Mouse (Mus musculus) MEL (cell line): Measurements from ENCODE around the gene Tmie. TPM values are rescaled to one million over a fixed set of nuclear protein-coding genes. Genes with fewer than 3 reads are reported as not detected.

ENCODE experiments used
- DNase-seq: peaks from one replicate; pipeline ENCODE4 v3.0.0; 2011; ENCODE audit warnings: low read depth, low spot score
- H3K27ac ChIP-seq: 2 replicates; pipeline ENCODE4 v1.5.1; 2012; ENCODE audit warnings: low read depth, mild to moderate bottlenecking, control low read depth, low read length, moderate library complexity; ENCODE audit not compliant: control insufficient read depth
- H3K27me3 ChIP-seq, 2 experiments: fragments of 150-350 bp in 1 of 2; sonication (generic) in 1 of 2; 2 replicates each; pipeline ENCODE4 v1.6.1; 2012; ENCODE audit warnings: low read length in 2 of 2, mild to moderate bottlenecking in 2 of 2, improper control_type of control experiment in 1 of 2, moderate library complexity in 1 of 2; ENCODE audit not compliant: insufficient read depth in 2 of 2, control insufficient read depth in 1 of 2
- H3K36me3 ChIP-seq, 2 experiments: 2 replicates each; pipeline ENCODE4 v1.6.1; 2012 to 2014; ENCODE audit warnings: low read length in 2 of 2, improper control_type of control experiment in 1 of 2, inconsistent platforms in 1 of 2, mild to moderate bottlenecking in 1 of 2; ENCODE audit not compliant: insufficient read depth in 2 of 2, control insufficient read depth in 1 of 2
- H3K4me1 ChIP-seq, 2 experiments: fragments of 150-350 bp in 1 of 2; sonication (generic) in 1 of 2; 2 replicates each; pipeline ENCODE4 v1.6.1; 2012; ENCODE audit warnings: low read length in 2 of 2, improper control_type of control experiment in 1 of 2, mild to moderate bottlenecking in 1 of 2; ENCODE audit not compliant: insufficient read depth in 2 of 2, control insufficient read depth in 1 of 2
- H3K4me3 ChIP-seq, 2 experiments: fragments of 150-350 bp in 1 of 2; sonication (generic) in 1 of 2; 2 replicates each; pipeline ENCODE4 v1.5.1; 2012; ENCODE audit warnings: low read depth in 2 of 2, low read length in 2 of 2, mild to moderate bottlenecking in 2 of 2, moderate library complexity in 2 of 2, control low read depth in 1 of 2, improper control_type of control experiment in 1 of 2; ENCODE audit not compliant: control insufficient read depth in 1 of 2, insufficient read depth in 1 of 2
- H3K79me2 ChIP-seq: 2 replicates; pipeline ENCODE4 v1.6.1; 2012; ENCODE audit warnings: mild to moderate bottlenecking, low read length, moderate library complexity; ENCODE audit not compliant: control insufficient read depth, poor library complexity, insufficient read depth
- H3K9ac ChIP-seq: 2 replicates; pipeline ENCODE4 v1.6.1; 2012; ENCODE audit warnings: low read depth, mild to moderate bottlenecking, control low read depth, low read length, moderate library complexity; ENCODE audit not compliant: control insufficient read depth, poor library complexity, severe bottlenecking
- H3K9me3 ChIP-seq: fragments of 150-350 bp; sonication (generic); replicated peaks from 2 replicates; pipeline ENCODE4 v1.6.1; 2012; ENCODE audit warnings: mild to moderate bottlenecking, low read length, improper control_type of control experiment, moderate library complexity; ENCODE audit not compliant: insufficient read depth
- CHD1 ChIP-seq: IDR thresholded peaks from 2 replicates; pipeline ENCODE4 v1.6.1; 2012; ENCODE audit warnings: low read depth, mild to moderate bottlenecking, inconsistent platforms, low read length, improper control_type of control experiment
- CTCF ChIP-seq, 3 experiments: IDR thresholded peaks in 2 of 3; conservative IDR thresholded peaks in 1 of 3; 2 replicates each; pipeline ENCODE4 v1.5.1; 2011 to 2012; ENCODE audit warnings: low read length in 3 of 3, low read depth in 2 of 3, mild to moderate bottlenecking in 2 of 3, improper control_type of control experiment in 1 of 3, inconsistent platforms in 1 of 3, mixed read lengths in 1 of 3, moderate library complexity in 1 of 3; ENCODE audit not compliant: control insufficient read depth in 1 of 3, insufficient read depth in 1 of 3, poor library complexity in 1 of 3, severe bottlenecking in 1 of 3
- E2F4 ChIP-seq: IDR thresholded peaks from 2 replicates; pipeline ENCODE4 v1.6.1; 2011; ENCODE audit warnings: low read depth, low read length, improper control_type of control experiment, borderline replicate concordance
- EP300 ChIP-seq, 2 experiments: IDR thresholded peaks; 2 replicates each; pipeline ENCODE4 v1.6.1; 2011; ENCODE audit warnings: improper control_type of control experiment in 2 of 2, low read length in 2 of 2, low read depth in 1 of 2, mild to moderate bottlenecking in 1 of 2
- GABPA ChIP-seq: IDR thresholded peaks from 2 replicates; pipeline ENCODE4 v1.6.1; 2012; ENCODE audit warnings: low read depth, mild to moderate bottlenecking, inconsistent platforms, low read length, improper control_type of control experiment, moderate library complexity
- GATA1 ChIP-seq: IDR thresholded peaks from 2 replicates; pipeline ENCODE4 v1.6.1; 2011; ENCODE audit warnings: low read depth, low read length, improper control_type of control experiment
- JUND ChIP-seq: IDR thresholded peaks from 2 replicates; pipeline ENCODE4 v1.6.1; 2011; ENCODE audit warnings: low read depth, mild to moderate bottlenecking, improper control_type of control experiment, low read length
- KAT2A ChIP-seq: conservative IDR thresholded peaks from 2 replicates; pipeline ENCODE4 v1.6.1; 2012; ENCODE audit warnings: low read depth, low read length, improper control_type of control experiment, inconsistent platforms
- MAFK ChIP-seq: IDR thresholded peaks from 2 replicates; pipeline ENCODE4 v1.6.1; 2011; ENCODE audit warnings: low read depth, mild to moderate bottlenecking, low read length, improper control_type of control experiment, borderline replicate concordance
- MEF2A ChIP-seq: IDR thresholded peaks from 2 replicates; pipeline ENCODE4 v1.6.1; 2014; ENCODE audit warnings: low read depth, mild to moderate bottlenecking, inconsistent platforms, low read length, improper control_type of control experiment; ENCODE audit not compliant: poor library complexity, insufficient replicate concordance, severe bottlenecking; ENCODE audit errors: extremely low read depth
- MXI1 ChIP-seq: IDR thresholded peaks from 2 replicates; pipeline ENCODE4 v1.6.1; 2011; ENCODE audit warnings: mild to moderate bottlenecking, low read depth, low read length, improper control_type of control experiment
- MYB ChIP-seq: IDR thresholded peaks from 2 replicates; pipeline ENCODE4 v1.6.1; 2011; ENCODE audit warnings: mild to moderate bottlenecking, low read depth, low read length, improper control_type of control experiment
- MYC ChIP-seq: IDR thresholded peaks from 2 replicates; pipeline ENCODE4 v1.6.1; 2011; ENCODE audit warnings: low read depth, mild to moderate bottlenecking, low read length, improper control_type of control experiment, moderate library complexity
- NELFE ChIP-seq: IDR thresholded peaks from 2 replicates; pipeline ENCODE4 v1.6.1; 2011; ENCODE audit warnings: low read depth, low read length, improper control_type of control experiment
- POLR2AphosphoS2 ChIP-seq: IDR thresholded peaks from 2 replicates; pipeline ENCODE4 v1.6.1; 2011; ENCODE audit warnings: low read length, improper control_type of control experiment
- POLR2AphosphoS5 ChIP-seq: IDR thresholded peaks from 2 replicates; pipeline ENCODE4 v1.6.1; 2012; ENCODE audit warnings: low read depth, borderline replicate concordance, mild to moderate bottlenecking, inconsistent platforms, low read length, moderate library complexity, mixed read lengths
- RAD21 ChIP-seq: IDR thresholded peaks from 2 replicates; pipeline ENCODE4 v1.6.1; 2011; ENCODE audit warnings: mild to moderate bottlenecking, low read depth, low read length, improper control_type of control experiment
- SIN3A ChIP-seq: IDR thresholded peaks from 2 replicates; pipeline ENCODE4 v1.6.1; 2012; ENCODE audit warnings: low read length, improper control_type of control experiment, inconsistent platforms
- SMC3 ChIP-seq: IDR thresholded peaks from 2 replicates; pipeline ENCODE4 v1.6.1; 2011; ENCODE audit warnings: low read depth, low read length, improper control_type of control experiment
- USF1 ChIP-seq: IDR thresholded peaks from 2 replicates; pipeline ENCODE4 v1.6.1; 2014; ENCODE audit warnings: low read depth, mild to moderate bottlenecking, inconsistent platforms, low read length, improper control_type of control experiment, moderate library complexity
- USF2 ChIP-seq, 2 experiments: IDR thresholded peaks; 2 replicates each; pipeline ENCODE4 v1.6.1; 2011 to 2012; ENCODE audit warnings: improper control_type of control experiment in 2 of 2, low read length in 2 of 2, borderline replicate concordance in 1 of 2, inconsistent platforms in 1 of 2, low read depth in 1 of 2, mild to moderate bottlenecking in 1 of 2; ENCODE audit not compliant: insufficient read depth in 1 of 2
- ZC3H11A ChIP-seq: IDR thresholded peaks from 2 replicates; pipeline ENCODE4 v1.6.1; 2012; ENCODE audit warnings: low read depth, mild to moderate bottlenecking, inconsistent platforms, low read length, improper control_type of control experiment
- ZKSCAN1 ChIP-seq: IDR thresholded peaks from 2 replicates; pipeline ENCODE4 v1.6.1; 2012; ENCODE audit warnings: low read depth, mild to moderate bottlenecking, inconsistent platforms, low read length, improper control_type of control experiment, moderate library complexity
- ZMIZ1 ChIP-seq: IDR thresholded peaks from 2 replicates; pipeline ENCODE4 v1.6.1; 2012; ENCODE audit warnings: low read depth, mild to moderate bottlenecking, inconsistent platforms, low read length, improper control_type of control experiment, moderate library complexity
- polyA plus RNA-seq, 2 experiments: library from polyadenylated mRNA; stranded (reverse) in 1 of 2; unstranded in 1 of 2; fragments of >175 nt in 1 of 2; fragments of >200 nt in 1 of 2; gene quantifications; 2 replicates each; pipeline versions ENCODE4 v1.2.1 to v1.2.4; 2012; ENCODE audit warnings: low replicate concordance in 2 of 2, low read depth in 1 of 2; ENCODE audit not compliant: insufficient read length in 2 of 2, insufficient read depth in 1 of 2, missing spikeins in 1 of 2
- total RNA-seq: library from RNA; depleted of rRNA; stranded (reverse); fragments of 300-350 nt; gene quantifications from 2 replicates; pipeline ENCODE4 v1.2.3, GENCODE M21; 2012

Tmie gene
- total and polyA plus RNA-seq, 3 experiments = not detected

- Histone ChIP-seq H3K9me3 (no peaks in the 10 kb centered on the region), H3K4me3 (no peak overlapping the region), H3K9ac (no peak overlapping the region), H3K79me2 (no peaks in the 10 kb centered on the region), H3K36me3 (no peaks in the 10 kb centered on the region), H3K4me1 (no peaks in the 10 kb centered on the region), H3K27ac (no peak overlapping the region), H3K27me3 (no peaks in the 10 kb centered on the region)
- DNase-seq = no peak
- no peak for TF ChIP-seq E2F4
Observed at GRCm38 (mm10) chr9:110914631-110915236, 34.8 kb upstream of the Tmie start.

DNA sequence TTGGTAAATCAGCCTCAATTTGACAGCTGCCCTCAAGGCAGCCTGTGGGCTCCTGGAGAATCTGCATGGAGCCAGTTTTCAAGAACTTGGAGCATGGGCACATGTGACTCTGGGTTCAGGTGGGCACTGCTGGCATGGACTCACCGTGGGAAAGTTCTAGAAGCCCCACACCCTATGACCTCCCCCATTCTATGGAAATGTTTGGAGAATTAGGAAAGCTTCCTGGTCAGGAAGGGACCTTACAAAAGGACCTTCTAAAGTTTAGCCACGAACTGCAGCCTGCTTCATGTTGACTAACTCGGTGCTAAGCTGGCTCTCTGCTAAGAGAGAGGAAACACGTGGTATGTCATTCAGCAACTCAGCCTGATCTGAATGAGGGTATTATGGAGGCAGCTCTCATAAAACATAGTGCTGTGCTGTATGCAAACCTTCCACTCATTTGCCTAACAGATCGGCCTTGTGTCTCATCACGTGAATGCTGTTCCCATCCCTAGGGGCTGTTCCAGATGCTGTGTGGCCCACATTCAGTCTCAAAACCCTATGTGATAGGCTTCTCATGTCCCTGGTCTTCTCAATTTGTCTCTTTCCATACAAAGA is 29.6 kb upstream of the Tmie start:
- no peaks in the 10 kb centered on the region for H3K9me3 ChIP-seq
- H3K4me3 ChIP-seq = no peak overlapping the region
- no peaks in the 10 kb centered on the region for H3K79me2 ChIP-seq
- no peaks in the 10 kb centered on the region for H3K36me3 ChIP-seq
- DNase-seq = no peak
- H3K27ac ChIP-seq = no peak overlapping the region
- H3K27me3 ChIP-seq = no peaks in the 10 kb centered on the region
- no peaks in the 10 kb centered on the region for H3K4me1 ChIP-seq
- H3K9ac ChIP-seq = no peak overlapping the region
- TF ChIP-seq USF1 = no peak
- no peak for TF ChIP-seq EP300 (IDR thresholded peaks at IDR 0.05; ENCODE audit: low read depth in 1 of 2, low read length in 2 of 2)
- no peak for TF ChIP-seq ZC3H11A
- no peak for TF ChIP-seq POLR2AphosphoS5
- TF ChIP-seq KAT2A = no peak
- TF ChIP-seq GATA1 = no peak
- TF ChIP-seq USF2 (IDR thresholded peaks at IDR 0.05; ENCODE audit: borderline replicate concordance in 1 of 2, insufficient read depth in 1 of 2, low read depth in 1 of 2, low read length in 2 of 2) = no peak
- no peak for TF ChIP-seq RAD21
- no peak for TF ChIP-seq MXI1
- no peak for TF ChIP-seq MYC

GRCm38 (mm10) chr9:110908631-110909016 is 28.7 kb upstream of the Tmie start:
- no peak for DNase-seq
- H3K79me2 ChIP-seq = no peaks in the 10 kb centered on the region
- TF ChIP-seq POLR2AphosphoS5 = no peak
- no peak for TF ChIP-seq CTCF (IDR thresholded peaks at IDR 0.05 in 2 of 3, conservative IDR thresholded peaks at IDR 0.05 in 1 of 3; ENCODE audit: control insufficient read depth in 1 of 3, insufficient read depth in 1 of 3, low read depth in 2 of 3, low read length in 3 of 3, poor library complexity in 1 of 3, severe bottlenecking in 1 of 3)
- no peak for TF ChIP-seq CHD1
- no peak for TF ChIP-seq MEF2A
- no peak for TF ChIP-seq SMC3
- TF ChIP-seq NELFE = no peak
- TF ChIP-seq SIN3A = no peak
- TF ChIP-seq ZC3H11A = no peak
- no peak for TF ChIP-seq JUND
- no peak for TF ChIP-seq ZMIZ1
- TF ChIP-seq MYB = no peak
- no peak for TF ChIP-seq POLR2AphosphoS2
- TF ChIP-seq ZKSCAN1 = no peak
- no peak for TF ChIP-seq KAT2A
- no peak for TF ChIP-seq RAD21
- TF ChIP-seq MAFK = no peak
- TF ChIP-seq GABPA = no peak
- TF ChIP-seq, all 39 proteins: peak for 0
- Histone ChIP-seq H3K4me1 (no peaks in the 10 kb centered on the region), H3K27ac (no peak overlapping the region), H3K36me3 (no peaks in the 10 kb centered on the region), H3K4me3 (no peak overlapping the region), H3K27me3 (no peaks in the 10 kb centered on the region), H3K9me3 (no peaks in the 10 kb centered on the region), H3K9ac (no peak overlapping the region)
